Mouse (Mus musculus): ENCODE measurements around the gene Cd63.

Cd63 gene

DNA sequence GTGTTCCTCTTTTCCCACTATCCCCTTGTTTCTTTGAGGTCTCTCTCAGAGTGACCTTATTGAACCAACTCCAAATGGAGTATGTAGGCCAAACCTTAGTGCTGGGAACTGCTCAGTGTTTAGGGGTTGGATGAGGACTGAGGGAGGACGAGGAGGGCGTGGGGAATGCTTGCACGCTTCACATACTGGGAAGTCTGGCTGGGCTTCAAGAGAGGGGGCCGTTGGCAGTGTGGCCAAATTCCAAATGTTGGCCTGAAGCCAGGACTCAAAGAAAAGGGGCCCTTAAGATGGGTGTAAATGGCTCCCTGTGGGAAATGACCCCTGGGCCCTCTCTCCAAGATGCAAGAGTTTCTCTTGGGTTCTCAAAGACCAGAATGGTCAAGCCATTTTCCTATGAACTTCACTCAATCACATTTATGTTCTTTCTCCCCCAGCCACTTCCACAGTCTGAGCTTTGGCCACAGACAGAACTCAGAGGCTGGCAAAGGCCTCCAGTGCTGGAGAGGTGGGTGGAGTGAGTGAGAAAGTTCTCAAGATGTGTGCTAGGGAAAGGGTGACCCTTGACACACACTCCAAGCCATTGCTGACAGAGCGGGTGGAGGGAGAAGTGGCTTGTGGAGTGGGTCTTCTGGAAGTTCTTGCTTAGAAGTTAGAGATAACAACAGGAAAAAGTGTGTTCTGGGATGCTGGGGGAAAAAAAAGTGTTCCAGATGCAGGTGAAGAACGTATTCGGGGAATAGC lies 29.0 kb downstream of the Cd63 start:
- peak in 1 of 2 experiments; percentile 14 for DNase-seq (ENCODE audit: low spot score in 2 of 2)

DNA sequence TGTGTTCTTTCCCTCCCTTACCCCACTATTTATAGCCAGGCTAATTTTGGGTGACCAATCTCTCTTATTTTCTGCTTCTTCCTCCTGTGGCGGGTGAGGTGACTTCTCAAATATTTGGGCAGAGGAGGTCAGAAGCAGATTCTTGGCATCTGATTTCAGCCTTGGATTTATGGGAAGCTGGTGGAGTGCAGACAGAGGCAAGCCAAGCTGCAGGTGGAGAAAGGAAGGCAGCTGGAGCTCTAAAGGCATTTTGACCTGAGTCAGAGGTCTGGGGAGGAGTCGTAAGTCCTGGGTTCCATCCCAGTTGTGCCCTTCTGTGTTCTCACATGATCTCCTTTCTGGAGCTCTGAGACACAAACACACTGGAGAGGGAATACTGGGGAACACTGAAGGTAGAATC lies 30.7 kb downstream of the Cd63 start:
- DNase-seq (ENCODE audit: low spot score in 2 of 2) = peak in 1 of 2 experiments; percentile 15

DNA sequence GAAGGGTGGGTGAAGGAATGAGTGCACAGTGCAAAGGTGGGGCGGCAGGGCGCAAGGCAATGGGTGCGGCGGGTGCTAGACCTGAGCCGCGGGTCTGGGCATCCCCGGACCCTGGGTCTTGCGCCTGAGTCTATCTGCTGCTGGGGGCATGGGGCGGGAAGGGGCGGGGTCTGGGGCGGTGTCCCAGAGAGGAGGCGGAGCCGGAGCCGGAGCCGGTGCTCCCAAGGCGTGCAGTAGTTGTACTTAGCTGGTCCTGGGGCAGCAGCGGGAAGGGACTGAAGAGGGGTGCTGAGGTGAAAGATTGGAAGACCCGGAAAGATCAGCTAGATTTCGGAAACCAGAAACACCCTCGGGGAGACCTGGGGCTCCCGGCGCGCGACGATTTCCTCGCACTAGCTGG lies 32.8 kb downstream of the Cd63 start, which contains the start of gene Itga7:
TSS of gene Itga7 (plus strand) at position 245 of the 400 bp plus-strand sequence.
- peak in 1 of 2 experiments; percentile 16 for DNase-seq (ENCODE audit: low spot score in 2 of 2)

DNA sequence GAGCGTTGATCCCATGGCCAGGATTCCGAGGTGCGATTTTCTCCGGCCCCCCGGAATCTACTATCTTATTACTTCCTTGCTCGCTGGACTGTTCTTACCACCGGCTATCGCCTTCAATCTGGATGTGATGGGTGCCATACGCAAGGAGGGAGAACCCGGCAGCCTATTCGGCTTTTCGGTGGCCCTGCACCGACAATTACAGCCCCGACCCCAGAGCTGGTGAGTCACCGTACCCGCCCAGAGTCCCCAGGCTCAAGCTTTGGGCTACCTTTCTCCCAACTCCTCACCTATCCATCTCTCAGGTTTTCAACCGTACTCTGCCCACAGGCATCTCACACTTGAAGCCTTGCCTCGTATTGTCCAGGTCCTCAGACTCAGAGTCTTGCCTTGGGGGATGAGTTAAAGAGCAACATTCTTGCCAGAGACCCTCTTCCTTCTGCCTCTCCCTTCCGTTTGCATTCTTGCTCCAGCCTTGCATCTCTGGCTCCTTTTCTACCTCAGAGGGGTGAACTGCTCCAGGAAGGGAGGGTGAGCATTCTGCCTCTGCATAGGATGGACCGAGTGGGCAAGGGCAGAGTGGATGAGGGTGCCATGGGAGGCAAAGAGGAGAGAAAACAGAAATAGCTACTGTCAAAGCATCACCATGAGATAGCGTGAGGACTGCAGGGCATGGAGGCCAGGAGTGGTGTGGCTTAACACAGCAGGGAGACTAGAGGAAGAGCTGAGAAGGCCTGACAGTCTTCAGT lies 33.4 kb downstream of the Cd63 start:
- DNase-seq (ENCODE audit: low spot score in 2 of 2) = no peak

DNA sequence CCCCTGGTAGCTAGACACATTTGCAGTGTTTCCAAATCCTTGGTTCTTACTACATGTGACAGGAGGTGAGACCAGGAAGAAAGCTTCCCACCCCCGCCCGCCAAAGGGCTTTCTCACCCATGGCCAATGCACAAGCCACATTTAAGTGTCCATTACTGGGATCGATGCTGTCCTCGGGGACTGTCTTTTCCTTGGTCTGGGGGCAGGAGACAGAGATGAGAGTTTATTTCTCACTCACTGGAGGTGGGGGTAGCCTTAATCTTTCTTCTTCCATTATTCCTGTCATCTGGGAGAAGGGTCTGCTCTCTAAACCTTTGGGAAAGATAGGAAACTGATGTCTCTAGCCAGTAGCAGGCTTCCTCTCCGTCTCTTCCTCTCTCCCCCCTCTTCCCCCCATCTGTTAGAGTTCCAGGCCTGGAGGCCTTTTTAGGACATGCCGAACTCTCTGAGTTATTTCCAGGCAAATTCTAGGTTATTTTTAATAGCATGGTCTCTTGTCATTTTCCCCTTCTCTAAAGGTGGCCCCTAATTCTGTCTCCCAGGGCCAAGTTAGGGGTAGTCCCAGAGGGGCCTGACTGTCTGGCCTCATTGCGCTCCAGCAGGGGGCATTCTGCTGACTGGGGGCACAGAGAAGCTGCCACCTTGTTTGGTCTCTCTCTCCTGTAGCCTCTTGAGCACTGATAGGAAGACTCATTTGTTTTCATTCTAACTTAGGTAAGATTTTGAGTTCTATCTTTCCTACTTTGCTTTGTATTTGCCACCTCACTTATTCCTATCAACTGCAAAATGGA lies 34.4 kb downstream of the Cd63 start:
- no peak for DNase-seq (ENCODE audit: low spot score in 2 of 2)

DNA sequence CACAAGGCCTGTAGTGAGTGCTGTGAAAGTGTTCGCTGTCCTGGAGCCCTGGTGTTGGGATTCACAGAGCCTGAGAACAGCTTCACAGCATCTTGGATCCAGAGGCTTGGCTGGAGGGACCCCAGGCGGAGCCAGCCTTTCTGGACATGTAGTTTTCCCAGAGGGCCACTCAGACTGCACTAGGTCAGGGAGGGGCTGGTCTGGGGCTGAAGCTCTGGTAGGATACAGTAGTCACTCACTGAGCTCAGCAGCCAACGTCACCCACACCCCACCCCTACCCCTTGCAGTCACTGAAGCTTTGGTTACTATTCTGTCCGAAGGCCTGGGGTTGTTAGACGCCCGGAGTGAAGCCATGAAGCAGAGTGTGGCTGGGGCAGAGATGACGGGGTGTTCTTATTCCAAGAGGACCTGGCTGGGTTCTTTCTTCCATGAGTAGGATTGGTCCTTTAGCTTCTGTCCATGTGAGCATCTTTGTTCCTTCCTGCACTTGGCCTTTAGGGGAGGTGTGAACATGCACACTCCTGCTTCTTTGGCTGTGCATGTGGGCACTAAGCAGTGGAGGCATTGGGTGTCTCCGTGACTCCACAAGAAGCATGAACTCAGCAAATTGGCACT lies 35.1 kb downstream of the Cd63 start:
- DNase-seq (ENCODE audit: low spot score in 2 of 2) = peak in 1 of 2 experiments; percentile 16

DNA sequence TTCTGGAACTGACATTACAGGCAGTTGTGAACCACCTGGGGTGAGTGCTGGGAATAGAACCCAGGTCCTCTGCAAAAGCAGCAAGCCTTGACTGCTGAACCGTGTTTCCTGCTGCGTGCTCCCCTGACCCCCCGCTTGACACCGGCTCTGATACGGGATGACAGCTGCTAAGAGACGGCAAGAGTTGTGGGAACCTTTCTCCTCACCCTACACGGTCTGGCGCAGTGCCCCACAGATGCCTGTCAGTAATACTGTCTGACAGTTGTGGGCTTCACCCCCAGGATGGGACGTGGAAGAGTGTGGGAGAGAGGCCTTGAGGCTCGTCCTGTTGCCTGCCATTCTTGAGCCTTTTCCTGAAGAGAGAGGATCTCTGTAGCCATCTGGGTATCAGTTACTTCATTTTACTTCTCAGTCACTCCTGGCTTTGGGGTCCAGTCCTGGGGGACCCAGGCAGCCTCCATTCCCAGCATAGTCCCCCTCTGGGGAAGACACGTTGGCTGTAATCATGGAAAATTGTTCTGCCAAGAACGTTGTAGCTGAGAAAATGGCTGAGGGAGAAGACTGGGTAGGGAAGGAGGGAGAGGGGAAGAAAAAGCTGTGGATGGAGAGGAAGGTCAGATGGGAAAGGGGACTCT lies 37.1 kb downstream of the Cd63 start:
- peak in 1 of 2 experiments; percentile 15 for DNase-seq (ENCODE audit: low spot score in 2 of 2)

DNA sequence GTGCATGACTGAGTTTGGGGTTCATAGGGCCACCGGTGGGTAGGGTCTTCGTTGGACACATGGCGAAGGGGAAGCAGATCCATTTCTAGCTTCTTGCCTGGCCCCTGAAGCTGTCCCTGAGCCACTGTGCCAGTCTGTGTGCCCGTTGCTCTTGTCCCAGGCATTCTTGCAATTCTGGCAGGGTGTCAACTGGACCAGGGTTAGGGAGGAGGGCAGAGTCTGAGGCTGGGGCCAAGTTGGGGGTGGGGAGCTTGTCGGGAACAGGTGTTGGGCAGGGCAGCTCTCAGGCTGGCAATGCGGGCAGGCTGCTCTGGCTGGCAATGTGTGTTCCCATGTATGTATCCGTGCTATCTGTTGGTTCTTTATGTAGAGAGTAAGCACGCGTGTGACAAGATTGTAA lies 37.7 kb downstream of the Cd63 start:
- peak in 1 of 2 experiments; percentile 27 for DNase-seq (ENCODE audit: low spot score in 2 of 2)

DNA sequence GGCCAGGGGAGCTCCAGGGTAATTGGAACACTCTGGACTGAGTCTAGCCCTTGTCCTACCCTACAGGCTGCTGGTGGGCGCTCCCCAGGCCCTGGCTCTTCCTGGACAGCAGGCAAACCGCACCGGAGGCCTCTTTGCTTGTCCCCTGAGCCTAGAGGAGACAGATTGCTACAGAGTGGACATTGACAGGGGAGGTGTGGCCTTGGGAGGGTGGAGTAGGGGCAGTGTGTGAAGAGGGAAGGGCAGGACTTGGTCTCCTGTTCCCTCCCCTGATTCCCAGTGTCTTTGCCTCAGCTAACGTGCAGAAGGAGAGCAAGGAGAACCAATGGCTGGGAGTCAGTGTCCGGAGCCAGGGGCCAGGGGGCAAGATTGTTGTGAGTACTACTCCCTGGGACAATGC lies 38.2 kb downstream of the Cd63 start:
- DNase-seq (ENCODE audit: low spot score in 2 of 2) = no peak

DNA sequence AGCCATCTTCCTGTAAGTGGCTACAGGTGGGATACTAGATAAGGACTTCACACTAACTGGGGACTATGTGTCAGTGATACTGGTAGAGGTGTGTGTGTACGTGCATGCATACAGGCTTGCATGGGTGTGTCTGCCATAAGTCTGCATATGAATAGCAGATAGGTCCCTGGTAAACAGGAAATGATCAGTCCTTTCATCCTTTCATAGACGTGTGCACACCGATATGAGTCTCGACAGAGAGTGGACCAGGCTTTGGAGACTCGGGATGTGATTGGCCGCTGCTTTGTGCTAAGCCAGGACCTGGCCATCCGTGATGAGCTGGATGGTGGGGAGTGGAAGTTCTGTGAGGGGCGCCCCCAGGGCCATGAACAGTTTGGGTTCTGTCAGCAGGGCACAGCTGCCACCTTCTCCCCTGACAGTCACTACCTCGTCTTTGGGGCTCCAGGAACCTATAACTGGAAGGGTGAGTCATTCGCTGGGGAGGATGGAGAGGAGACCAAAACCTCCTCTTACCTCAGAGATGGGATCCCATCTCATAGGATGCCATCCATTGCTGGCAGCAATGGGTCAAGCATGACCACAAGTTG lies 39.8 kb downstream of the Cd63 start:
- no peak for DNase-seq (ENCODE audit: low spot score in 2 of 2)

DNA sequence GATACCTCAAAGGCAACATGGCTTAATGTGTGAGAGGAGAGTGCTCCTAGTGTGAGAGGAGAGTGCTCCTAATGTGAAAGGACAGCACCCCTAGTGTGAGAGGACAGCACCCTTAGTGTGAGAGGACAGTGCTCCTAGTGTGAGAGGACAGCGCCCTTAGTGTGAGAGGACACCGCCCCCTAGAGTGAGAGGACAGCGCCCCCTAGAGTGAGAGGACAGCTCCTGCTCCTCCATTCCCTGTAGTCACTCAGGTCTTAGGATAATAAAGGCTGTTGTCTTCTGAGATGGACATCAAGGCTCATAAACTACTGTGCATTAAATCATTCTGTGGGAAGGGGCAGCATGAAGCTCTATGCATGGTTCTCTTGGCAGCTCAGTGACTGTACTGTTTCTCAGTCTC lies 44.9 kb downstream of the Cd63 start:
- DNase-seq (ENCODE audit: low spot score in 2 of 2) = no peak

DNA sequence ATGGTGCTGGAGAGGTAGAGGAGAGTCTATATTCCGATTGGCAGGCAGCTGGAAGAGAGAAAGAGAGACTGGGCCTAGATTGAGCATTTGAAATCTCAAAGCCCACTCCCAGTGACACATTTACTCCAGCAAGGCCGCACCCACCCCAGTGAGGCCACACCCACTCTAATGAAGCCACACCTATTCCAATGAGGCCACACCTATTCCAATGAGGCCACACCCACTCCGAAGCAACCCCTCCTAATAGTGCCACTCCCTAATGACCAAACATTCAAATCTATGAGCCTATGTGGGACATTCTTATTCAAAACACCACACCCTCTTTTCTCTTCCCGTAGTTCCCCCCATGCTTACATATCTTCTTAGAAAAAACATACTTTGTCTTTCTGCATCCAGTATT lies 46.7 kb downstream of the Cd63 start:
- DNase-seq (ENCODE audit: low spot score in 2 of 2) = no peak

DNA sequence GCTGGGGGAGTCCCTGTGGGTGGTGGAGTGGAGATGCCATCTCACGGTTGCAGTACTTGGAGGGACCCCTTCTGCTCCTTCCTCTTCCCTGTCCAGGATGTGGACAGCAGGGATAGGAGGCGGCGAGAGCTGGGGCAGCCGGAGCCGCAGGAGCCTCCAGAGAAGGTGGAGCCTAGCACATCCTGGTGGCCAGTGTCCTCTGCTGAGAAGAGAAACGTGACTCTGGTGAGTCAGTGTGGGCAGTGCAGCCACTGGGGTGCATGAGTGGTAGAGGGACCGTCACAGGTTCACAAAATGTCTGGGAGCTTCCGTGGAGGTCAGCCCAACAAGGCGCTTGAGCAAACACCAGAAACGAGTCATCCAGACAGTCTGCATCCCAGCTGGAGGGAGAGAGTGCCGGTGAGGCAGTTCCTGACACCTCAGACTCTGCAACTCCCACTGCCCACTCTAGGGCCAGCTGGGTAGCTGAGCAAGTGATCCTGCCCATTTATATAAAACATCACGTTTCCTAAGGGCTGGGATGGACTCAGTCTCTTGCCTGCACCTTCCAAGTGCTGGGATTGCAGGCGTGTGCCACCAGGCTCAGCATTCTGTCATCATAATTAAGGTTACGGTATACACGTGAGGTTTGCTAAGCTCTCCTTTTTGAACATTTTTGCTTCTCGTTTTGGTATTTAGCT lies 49.6 kb downstream of the Cd63 start:
- DNase-seq (ENCODE audit: low spot score in 2 of 2) = no peak

DNA sequence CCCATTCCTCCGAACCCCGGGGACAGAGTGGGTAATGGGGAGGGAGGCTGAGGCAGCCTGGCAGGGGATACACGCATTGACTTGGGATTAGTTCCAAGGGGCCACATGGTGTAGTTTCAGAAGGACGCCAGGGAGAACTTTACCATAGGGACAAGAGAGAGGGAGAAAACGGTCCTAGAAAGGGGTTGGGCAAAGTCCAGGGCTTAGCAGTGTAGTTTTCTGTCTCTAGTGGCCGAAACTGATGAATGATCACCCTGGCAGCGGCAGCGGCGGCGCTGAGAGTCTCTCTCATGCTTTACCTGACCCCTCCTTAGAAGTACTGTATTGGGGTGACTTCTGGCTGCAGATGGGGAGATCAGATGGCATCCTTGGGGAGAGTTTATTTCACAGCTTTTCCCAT lies 57.6 kb downstream of the Cd63 start:
- no peak for DNase-seq (ENCODE audit: low spot score in 2 of 2)

DNA sequence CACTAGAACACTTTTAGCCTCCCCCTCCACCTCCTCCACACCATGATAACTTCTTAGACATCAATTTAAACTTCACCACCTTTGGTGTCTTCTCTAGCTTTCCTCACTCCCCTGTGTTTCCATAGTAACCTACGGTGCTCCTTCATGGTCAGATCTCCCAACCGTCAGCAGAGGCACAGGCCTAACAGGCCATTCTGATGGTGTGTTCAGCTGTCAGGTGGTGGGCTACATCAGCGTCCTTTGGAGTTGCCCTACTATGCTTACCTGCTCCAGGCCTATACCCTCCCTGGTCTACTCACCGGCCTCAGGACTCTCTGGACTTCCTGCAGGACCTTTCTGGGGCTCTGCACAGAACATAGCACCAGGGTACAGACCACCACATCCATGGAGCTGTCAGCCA lies 59.4 kb downstream of the Cd63 start:
- no peak for DNase-seq (ENCODE audit: low spot score in 2 of 2)

DNA sequence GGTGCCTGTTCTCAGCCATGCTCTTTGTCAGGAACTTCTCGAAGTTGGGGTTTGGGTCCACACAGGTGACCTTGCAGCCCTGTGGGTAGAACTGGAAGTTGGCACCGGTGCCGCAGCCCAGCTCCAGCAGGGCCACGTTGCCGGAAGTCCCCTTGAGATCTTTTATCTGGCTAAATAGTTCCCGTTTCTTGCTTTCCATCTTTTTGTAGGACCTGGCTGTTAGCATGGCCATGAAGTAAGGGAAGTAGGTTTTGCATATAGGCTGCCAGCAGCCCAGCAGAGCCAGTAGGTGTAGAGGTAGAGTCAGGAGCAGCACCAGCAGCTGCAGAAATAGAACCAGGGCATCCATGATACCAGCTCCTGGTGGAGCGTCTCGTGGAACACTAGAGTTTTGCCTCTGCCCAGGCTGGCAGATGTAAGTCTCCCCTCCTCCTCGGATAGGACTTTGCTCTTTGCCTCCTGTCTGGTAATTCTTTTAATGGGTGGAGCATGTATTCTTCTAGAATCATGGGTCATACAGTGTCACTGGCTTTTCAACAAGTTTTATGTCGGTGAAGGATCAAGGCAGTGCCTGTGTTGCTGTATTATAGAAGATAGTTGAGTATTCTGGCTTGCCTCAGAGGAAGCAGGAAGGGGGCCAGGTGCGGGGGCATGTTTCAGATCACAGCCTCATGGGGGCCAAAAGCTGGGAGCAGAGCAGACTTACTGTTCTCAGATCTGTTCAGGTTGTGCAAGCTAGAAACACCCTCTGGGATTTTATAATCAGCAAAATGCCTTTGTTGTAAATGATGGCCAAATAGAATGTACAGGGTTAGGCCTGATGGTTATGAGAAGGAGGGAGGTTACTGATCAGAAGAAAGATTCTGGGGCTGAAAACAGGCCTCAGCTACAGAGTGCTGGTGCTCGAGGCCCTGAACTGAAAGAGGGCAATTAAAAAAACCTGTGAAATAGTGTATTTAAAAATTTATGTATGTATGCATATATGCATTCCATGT lies 60.1 kb downstream of the Cd63 start, which contains the start of gene Mettl7b:
TSS of gene Mettl7b (minus strand) at position 399 of the 995 bp plus-strand sequence.
- no peak for DNase-seq (ENCODE audit: low spot score in 2 of 2)
